9 mouse cellular contexts compared by ENCODE assay signal in genomic region chr1:39194959-39195358, GRCm38 (mm10). TPM values are rescaled to one million over a fixed set of nuclear protein-coding genes. Genes with fewer than 3 reads are reported as not detected.
DNase-seq lines count a peak whose midpoint lies in the region; ATAC-seq and TF ChIP-seq lines count a peak whose summit lies in the region.
"Had no signal": no experiment of that assay in that cellular context is flagged by ENCODE, and none has a peak within 500 bp of the region (broad histone marks: within the 10 kb centered on the region; RNA-seq: fewer than 3 reads in every experiment).

No protein-coding gene starts in this region.

- H3K9me3 ChIP-seq in kidney, embryonic 14.5 days (ENCODE audit: control insufficient read depth, low read length) = no peaks in the 10 kb centered on the region
- no peaks in the 10 kb centered on the region for H3K9me3 ChIP-seq in embryonic facial prominence, embryonic 15.5 days (replicated peaks)
- no peaks in the 10 kb centered on the region for H3K9me3 ChIP-seq in limb, embryonic 14.5 days (ENCODE audit: control insufficient read depth, low read length)

- DNase-seq in kidney, adult 18-20 months = no peak
- no peak for DNase-seq in limb, embryonic 14.5 days (ENCODE audit: low spot score)
- DNase-seq in right cerebral cortex, adult 18-20 months = no peak
- no peak for DNase-seq in cerebellum, adult 18-20 months
- DNase-seq: cerebellum, postnatal 36 days; right cerebral cortex, postnatal 25 days had no signal

- H3K27me3 ChIP-seq in kidney, embryonic 14.5 days (ENCODE audit: control insufficient read depth, insufficient read depth, low read length) = peaks cover 20% of the 10 kb centered on the region
- H3K27me3 ChIP-seq in embryonic facial prominence, embryonic 15.5 days = peaks cover 43% of the 10 kb centered on the region
- H3K27me3 ChIP-seq in limb, embryonic 14.5 days (ENCODE audit: control insufficient read depth, insufficient read depth, low read length) = peaks cover 38% of the 10 kb centered on the region

- no peak overlapping the region for H3K27ac ChIP-seq in kidney, embryonic 14.5 days (ENCODE audit: low read depth, low read length)
- H3K27ac ChIP-seq in brown adipose tissue, adult 24 weeks (replicated peaks; ENCODE audit: low read depth, low read length) = no peak overlapping the region
- no peak overlapping the region for H3K27ac ChIP-seq in embryonic facial prominence, embryonic 15.5 days (replicated peaks)
- H3K27ac ChIP-seq in limb, embryonic 14.5 days (replicated peaks; ENCODE audit: low read depth, low read length) = no peak overlapping the region

- peak overlapping the region; percentile 57 for H3K4me3 ChIP-seq in kidney, embryonic 14.5 days (ENCODE audit: low read length)
- peak overlapping the region; percentile 71; the same call in 1 of the 2 replicates for H3K4me3 ChIP-seq in brown adipose tissue, adult 24 weeks (ENCODE audit: insufficient read depth, low read depth, low read length)
- peak overlapping the region; percentile 75 for H3K4me3 ChIP-seq in embryonic facial prominence, embryonic 15.5 days (replicated peaks)
- H3K4me3 ChIP-seq in limb, embryonic 14.5 days (replicated peaks; ENCODE audit: low read length) = peak overlapping the region; percentile 69

- WGBS in kidney, embryonic 14.5 days = 1% methylated on average over 11 of the region's 11 CpGs
- 3% methylated on average over 11 of the region's 11 CpGs for WGBS in embryonic facial prominence, embryonic 15.5 days
- 1% methylated on average over 11 of the region's 11 CpGs for WGBS in limb, embryonic 14.5 days

- no peak overlapping the region for H3K9ac ChIP-seq in kidney, embryonic 14.5 days (ENCODE audit: low read depth, low read length)
- H3K9ac ChIP-seq in embryonic facial prominence, embryonic 15.5 days = no peak overlapping the region
- no peak overlapping the region for H3K9ac ChIP-seq in limb, embryonic 14.5 days (ENCODE audit: low read depth, low read length, severe bottlenecking)

- H3K4me1 ChIP-seq in kidney, embryonic 14.5 days (ENCODE audit: control insufficient read depth, insufficient read depth, low read length) = no peaks in the 10 kb centered on the region
- peaks cover 3% of the 10 kb centered on the region; the same call in 1 of the 2 replicates for H3K4me1 ChIP-seq in brown adipose tissue, adult 24 weeks (ENCODE audit: control insufficient read depth, insufficient read depth, insufficient read length, low read length)
- H3K4me1 ChIP-seq in embryonic facial prominence, embryonic 15.5 days = peaks cover 27% of the 10 kb centered on the region
- peaks cover 11% of the 10 kb centered on the region for H3K4me1 ChIP-seq in limb, embryonic 14.5 days (ENCODE audit: control insufficient read depth, insufficient read depth, low read length)

- peak overlapping the region; percentile 78 for H3K4me2 ChIP-seq in kidney, embryonic 14.5 days (replicated peaks; ENCODE audit: low read depth, low read length)
- peak overlapping the region; percentile 99 for H3K4me2 ChIP-seq in embryonic facial prominence, embryonic 15.5 days (replicated peaks)
- peak overlapping the region; percentile 99; the same call in 1 of the 2 replicates for H3K4me2 ChIP-seq in limb, embryonic 14.5 days (replicated peaks; ENCODE audit: low read depth, low read length, severe bottlenecking)

- ATAC-seq in kidney, embryonic 14.5 days (ENCODE audit: low FRiP score, low TSS enrichment) = no peak
- no peak for ATAC-seq in embryonic facial prominence, embryonic 15.5 days (ENCODE audit: insufficient number of reproducible peaks, low FRiP score, low TSS enrichment, low read depth)
- no peak for ATAC-seq in limb, embryonic 14.5 days (ENCODE audit: low FRiP score, low read depth)

- TF ChIP-seq POLR2A in limb, embryonic 14.5 days (IDR thresholded peaks at IDR 0.05; ENCODE audit: borderline replicate concordance, extremely low read depth, insufficient read depth, insufficient read length) = no peak

- no peaks in the 10 kb centered on the region for H3K36me3 ChIP-seq in kidney, embryonic 14.5 days (ENCODE audit: control insufficient read depth, insufficient read depth, low read length)
- H3K36me3 ChIP-seq in embryonic facial prominence, embryonic 15.5 days = no peaks in the 10 kb centered on the region
- no peaks in the 10 kb centered on the region for H3K36me3 ChIP-seq in limb, embryonic 14.5 days (ENCODE audit: control insufficient read depth, insufficient read depth, low read length)

RNA-seq across cellular contexts. Expression of gene Npas2, which starts 1.4 kb away (rescaled TPM):
- polyA plus RNA-seq in kidney, embryonic 14.5 days (2014; fragmentation: Nextera tagmentation; extraction: Ambion mirVana) = 0.41 and 0.70 TPM in 2 replicates
- 0.88 and 0.95 TPM in 2 replicates for polyA plus RNA-seq in brown adipose tissue, adult 24 weeks (2012; ENCODE audit: insufficient read depth, insufficient read length, missing spikeins)
- polyA plus RNA-seq in embryonic facial prominence, embryonic 15.5 days (2015; fragmentation: Nextera tagmentation; extraction: Ambion mirVana) = 3.3 and 4.0 TPM in 2 replicates
- polyA plus RNA-seq in limb, embryonic 14.5 days (2012; rRNA removed) = 3.2 and 4.4 TPM in 2 replicates
- polyA plus RNA-seq in limb, embryonic 14.5 days (2014; fragmentation: Nextera tagmentation; extraction: Ambion mirVana) = 2.0 and 2.2 TPM in 2 replicates
